Mouse (Mus musculus) c-Kit-positive CD71-positive TER-119-negative erythroid progenitor cells, embryonic 14.5 days (primary cell): Measurements from ENCODE around the gene Rap1a.

Experiments used
- DNase-seq: peaks from one replicate; pipeline ENCODE4 v3.0.0-alpha.2; 2013; ENCODE audit warnings: low read depth

The Rap1a gene

GRCm38 (mm10) chr3:105806519-105807249 is 5.5 kb upstream of the Rap1a start:
- DNase-seq: no peak

DNA sequence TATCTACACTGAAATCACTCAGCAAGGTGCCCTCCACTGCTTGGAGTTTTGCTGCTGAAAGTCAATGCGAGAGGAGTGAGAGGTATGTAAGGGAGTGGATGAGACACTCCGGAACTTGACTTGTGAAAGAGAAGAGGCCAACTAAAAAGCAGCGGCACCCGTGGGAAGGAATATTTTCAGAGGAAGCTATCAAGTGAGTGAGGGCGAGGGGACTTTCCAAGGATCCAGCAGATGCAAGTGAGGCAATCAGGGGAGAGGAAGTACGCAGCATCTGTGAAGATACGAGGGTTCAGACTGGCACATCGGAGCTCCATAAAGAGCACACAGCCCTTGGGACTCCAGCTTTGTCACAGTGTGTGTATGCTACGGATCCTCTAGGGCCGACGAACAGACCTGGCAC is 2.5 kb upstream of the Rap1a start:
- DNase-seq: no peak

DNA sequence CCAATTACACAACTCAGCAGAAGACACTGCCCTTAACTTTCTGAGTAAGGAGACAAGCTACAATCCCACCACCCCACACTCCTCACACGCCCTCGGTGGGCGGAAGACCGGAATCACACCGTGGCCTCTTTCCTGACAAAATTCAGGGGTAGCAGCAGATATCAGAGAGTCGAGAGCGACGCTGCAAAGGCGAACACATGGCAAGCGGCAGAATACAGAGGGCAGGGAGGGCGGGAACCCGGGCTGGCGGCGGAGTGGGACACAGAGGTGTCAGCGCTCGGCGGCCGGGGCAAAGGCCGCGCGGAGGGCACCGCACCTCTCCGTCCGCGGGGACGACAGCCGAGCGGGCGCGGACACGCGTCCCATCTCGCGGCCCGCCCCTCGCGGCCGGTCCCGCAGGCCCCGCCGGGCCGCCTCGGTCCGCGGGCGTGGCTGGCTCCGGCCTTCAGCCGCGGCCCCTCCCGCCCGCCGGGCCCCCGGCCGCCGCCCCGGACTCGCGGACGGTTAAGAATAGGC is 403 bp downstream of the Rap1a start:
- DNase-seq: no peak

DNA sequence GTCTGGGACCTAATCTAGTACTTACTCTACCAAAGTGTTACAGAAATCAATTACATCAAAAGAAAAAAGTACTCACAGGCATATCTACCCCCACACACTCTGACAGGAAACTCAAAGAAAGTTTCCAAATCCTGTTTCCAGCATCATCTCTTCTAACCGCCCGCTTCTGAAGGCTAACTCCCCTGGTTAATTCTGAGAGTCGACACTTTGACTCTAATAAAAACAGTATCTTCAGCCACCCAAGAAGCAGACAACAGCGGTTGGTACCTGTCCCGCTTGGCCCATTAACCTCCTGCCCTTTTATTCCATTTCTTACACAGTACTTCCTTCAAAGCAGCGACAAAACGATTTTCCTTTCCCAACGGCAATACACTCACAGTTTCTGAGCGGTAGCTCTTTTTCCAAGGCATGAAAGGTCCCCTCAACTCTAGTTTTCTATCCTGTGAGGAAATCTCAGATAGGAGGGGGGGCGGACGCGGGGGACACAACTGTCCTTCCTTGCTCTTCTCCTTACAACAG is 921 bp downstream of the Rap1a start:
- DNase-seq: no peak

GRCm38 (mm10) chr3:105799375-105799774 is 1.8 kb downstream of the Rap1a start:
- no peak for DNase-seq

- DNase-seq: no peak
Observed at GRCm38 (mm10) chr3:105798770-105799169, 2.4 kb downstream of the Rap1a start.

DNA sequence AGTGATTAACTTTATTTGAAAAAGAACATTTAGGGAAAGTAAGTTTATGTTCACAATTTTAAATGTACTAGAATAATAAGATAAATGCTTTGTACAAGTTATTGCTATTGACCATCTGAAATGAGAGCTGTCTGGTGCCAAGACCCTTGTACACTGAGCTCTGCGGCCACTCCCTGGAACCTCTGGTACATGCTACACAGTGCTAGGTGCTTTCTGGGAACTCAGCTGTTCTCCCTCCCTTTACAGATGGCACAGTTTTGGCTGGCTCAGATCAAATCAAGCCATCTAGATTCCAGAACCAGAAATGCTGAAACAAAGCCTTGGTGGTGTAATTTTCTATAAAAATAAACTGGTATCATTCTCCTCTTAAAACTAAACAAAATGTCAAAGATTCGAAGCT is 3.7 kb downstream of the Rap1a start:
- DNase-seq: no peak

- no peak for DNase-seq
Observed at GRCm38 (mm10) chr3:105796761-105797160, 4.4 kb downstream of the Rap1a start.

- no peak for DNase-seq
Observed at GRCm38 (mm10) chr3:105794309-105794708, 6.8 kb downstream of the Rap1a start.

- DNase-seq: no peak
Observed at GRCm38 (mm10) chr3:105792309-105792708, 8.8 kb downstream of the Rap1a start.

DNA sequence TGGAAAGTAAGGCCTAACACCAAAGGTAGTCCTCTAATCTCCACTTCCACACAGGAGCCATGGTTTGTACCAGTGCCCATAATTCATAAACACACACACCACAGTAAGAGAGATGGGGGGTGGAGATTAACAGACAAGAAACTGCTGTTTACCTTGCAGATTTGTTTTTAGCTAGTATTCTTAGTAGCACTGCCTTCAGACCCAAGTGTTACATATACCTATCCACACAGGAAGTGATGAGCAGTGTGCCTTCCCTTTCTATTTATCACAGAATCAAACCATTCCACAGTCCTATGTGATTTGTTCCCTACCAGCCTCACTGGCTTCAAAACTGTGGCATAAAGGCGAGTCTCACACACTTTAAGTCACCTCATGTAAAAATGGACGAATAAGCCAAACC is 10.0 kb downstream of the Rap1a start:
- no peak for DNase-seq

DNA sequence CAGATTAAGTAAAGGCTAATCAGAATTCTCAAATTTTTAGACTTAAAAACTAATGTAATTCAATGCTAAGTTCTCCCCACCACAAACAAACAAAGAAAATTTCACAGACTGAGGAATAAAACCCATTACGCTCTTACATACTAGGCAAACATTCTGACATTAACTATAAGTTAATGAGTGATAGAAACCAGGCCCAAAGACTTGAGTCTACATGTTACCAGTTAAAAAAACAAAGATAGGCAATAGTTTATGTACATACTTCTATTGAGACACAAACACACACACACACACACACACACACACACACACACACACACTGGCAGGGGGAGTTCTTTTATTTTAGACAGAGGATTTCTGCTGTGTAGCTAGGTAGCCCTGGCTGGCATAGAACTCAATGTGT is 10.8 kb downstream of the Rap1a start:
- no peak for DNase-seq

GRCm38 (mm10) chr3:105789776-105790175 is 11.4 kb downstream of the Rap1a start:
- DNase-seq: no peak

DNA sequence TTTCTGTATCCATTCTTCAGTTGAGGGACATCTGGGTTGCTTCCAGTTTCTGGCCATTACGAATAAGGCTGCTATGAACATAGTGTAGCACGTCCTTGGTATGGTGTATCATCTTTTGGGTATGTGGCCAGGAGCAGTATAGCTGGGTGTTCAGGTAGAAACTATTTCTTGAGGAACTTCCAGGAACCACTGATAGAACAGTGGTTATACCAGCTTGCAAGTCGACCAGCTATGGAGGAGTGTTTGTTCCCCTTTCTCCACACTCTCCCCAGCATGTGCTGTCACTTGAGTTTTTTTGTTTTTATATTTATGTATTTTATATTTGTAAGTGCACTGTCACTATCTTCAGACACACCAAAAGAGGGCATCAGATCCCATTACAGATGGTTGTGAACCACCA is 13.8 kb downstream of the Rap1a start:
- no peak for DNase-seq

DNA sequence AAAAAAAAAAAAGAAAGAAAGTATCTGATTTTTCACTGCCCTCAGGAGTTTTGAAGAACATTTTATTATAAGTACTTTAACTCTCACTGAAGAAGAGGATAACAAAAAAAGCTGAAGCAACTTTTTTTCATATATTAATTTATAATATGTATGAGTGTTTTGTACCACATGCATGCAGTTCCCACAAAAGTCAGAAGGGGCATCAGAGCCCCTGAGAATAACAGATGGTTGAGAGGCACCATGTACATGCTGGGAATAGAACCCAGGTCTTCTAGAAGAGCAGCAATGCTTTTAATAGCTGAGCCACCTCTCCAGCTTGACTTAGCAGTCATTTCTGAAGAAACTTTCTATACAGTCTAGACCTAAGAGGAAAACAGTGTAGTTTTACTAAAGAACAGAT is 15.3 kb downstream of the Rap1a start:
- no peak for DNase-seq

DNA sequence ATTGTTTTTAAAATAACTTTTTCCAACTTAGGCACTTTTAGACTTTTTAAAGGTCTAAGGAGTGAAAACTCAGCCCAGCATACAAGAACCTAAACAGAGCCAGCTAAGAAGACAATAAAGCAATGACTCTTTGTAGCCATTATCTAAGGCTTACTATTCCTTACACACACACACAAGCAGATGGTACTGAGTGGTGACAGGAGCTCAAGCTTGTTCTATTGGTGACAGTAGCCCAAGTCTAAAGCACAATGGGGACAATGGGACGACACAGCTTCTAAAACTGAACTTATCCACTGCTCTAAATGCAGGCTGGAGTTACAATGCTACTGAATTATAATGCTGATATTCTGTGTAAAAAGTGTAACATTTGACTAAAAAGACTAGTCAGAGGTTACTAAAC is 17.3 kb downstream of the Rap1a start:
- no peak for DNase-seq

GRCm38 (mm10) chr3:105782406-105782805 is 18.7 kb downstream of the Rap1a start:
- DNase-seq: no peak

GRCm38 (mm10) chr3:105777997-105778396 is 23.1 kb downstream of the Rap1a start:
- no peak for DNase-seq

- DNase-seq: no peak
Observed at GRCm38 (mm10) chr3:105774496-105774895, 26.6 kb downstream of the Rap1a start.

DNA sequence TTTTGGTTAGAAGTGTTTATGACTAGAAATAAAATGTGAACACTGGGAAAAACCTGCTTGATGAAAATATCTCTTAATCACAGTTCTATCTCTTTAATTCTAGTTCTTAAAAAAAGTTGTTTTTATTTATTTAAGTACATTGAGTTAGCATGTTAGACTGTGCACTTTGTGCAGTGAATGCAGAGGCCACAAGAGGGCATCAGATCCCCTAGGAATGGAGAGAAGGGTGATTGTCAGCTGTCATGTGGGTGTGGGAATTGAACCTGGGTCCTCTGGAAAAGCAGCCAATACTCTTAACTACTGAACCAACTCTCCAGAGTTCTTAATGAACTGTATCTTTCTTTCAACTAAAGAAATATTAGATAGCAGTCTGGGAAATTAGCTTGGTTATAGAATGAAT is 29.6 kb downstream of the Rap1a start:
- peak; percentile 38 for DNase-seq

DNA sequence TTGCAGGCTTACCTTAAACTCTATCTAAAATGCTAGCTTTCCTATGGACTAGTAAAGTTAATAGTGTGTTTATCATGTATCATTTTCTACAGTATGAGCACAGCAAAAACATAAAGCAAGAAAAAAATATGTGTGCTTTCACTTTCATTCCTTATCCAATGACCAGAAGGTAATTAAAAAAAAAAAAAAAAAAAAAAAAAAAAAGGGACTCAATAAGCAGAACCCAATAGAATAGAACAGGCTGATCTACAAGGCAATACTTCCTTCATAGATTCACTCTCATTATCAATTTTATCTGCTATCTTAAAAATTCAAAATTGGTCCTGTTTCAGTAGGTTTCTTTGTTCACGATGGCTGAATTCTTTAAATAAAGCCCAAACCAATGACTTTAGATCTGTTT is 30.3 kb downstream of the Rap1a start:
- DNase-seq: no peak

GRCm38 (mm10) chr3:105769380-105769779 is 31.8 kb downstream of the Rap1a start:
- no peak for DNase-seq

DNA sequence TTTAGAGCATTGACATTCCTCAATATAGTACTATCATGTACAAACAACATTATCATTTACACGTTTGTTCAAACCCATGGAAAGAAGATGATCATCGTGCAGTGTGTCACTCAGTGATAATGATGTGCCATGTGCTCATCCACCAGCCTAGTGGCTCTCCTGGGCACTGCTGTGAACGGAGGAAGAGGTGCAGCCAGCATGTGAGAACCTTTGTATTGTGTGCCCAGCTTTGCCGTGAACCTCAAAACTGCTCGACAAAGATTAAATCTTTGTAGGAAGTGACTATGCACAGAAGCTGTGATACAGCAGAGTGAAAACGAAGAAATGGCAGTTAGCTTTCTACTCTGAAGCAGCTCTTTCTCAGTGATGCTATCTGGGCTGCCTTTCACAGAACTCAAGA is 32.6 kb downstream of the Rap1a start:
- DNase-seq: peak; percentile 41
